Mouse (Mus musculus): Measurements from ENCODE around the gene Olfr1122. TPM values are rescaled to one million over a fixed set of nuclear protein-coding genes. Genes with fewer than 3 reads are reported as not detected.

The Olfr1122 gene
- polyA plus RNA-seq, 1 experiment from 2014 or later: not detected

Other genes with a start within 250 kb of the Olfr1122 start
- 0.08 TPM in 1 of 2 replicates, not detected in the other for gene Olfr1110, start 245.5 kb upstream of the Olfr1122 start, polyA plus RNA-seq (2015; fragmentation: Nextera tagmentation; extraction: Ambion mirVana)
- not detected in 2 replicates for gene Olfr1111, start 233.2 kb upstream of the Olfr1122 start, polyA plus RNA-seq (2015; fragmentation: Nextera tagmentation; extraction: Ambion mirVana)
- gene Olfr1112, start 198.1 kb upstream of the Olfr1122 start, polyA plus RNA-seq (2015; fragmentation: Nextera tagmentation; extraction: Ambion mirVana): not detected in 2 replicates
- gene Olfr1113, start 176.9 kb upstream of the Olfr1122 start, polyA plus RNA-seq (2015; fragmentation: Nextera tagmentation; extraction: Ambion mirVana): not detected in 2 replicates
- not detected in 2 replicates for gene Olfr1115, start 137.8 kb upstream of the Olfr1122 start, polyA plus RNA-seq (2015; fragmentation: Nextera tagmentation; extraction: Ambion mirVana)
- gene Olfr1116, start 118.3 kb upstream of the Olfr1122 start, polyA plus RNA-seq (2015; fragmentation: Nextera tagmentation; extraction: Ambion mirVana): not detected in 2 replicates
- not detected in 2 replicates for gene Olfr1118, start 78.3 kb upstream of the Olfr1122 start, polyA plus RNA-seq (2015; fragmentation: Nextera tagmentation; extraction: Ambion mirVana)
- not detected in 2 replicates for gene Olfr1120, start 31.0 kb upstream of the Olfr1122 start, polyA plus RNA-seq (2015; fragmentation: Nextera tagmentation; extraction: Ambion mirVana)
- gene Olfr1121, start 16.0 kb upstream of the Olfr1122 start, polyA plus RNA-seq (2015; fragmentation: Nextera tagmentation; extraction: Ambion mirVana): not detected in 2 replicates
- gene Olfr1123, start 30.8 kb downstream of the Olfr1122 start, polyA plus RNA-seq (2015; fragmentation: Nextera tagmentation; extraction: Ambion mirVana): not detected in 2 replicates
- gene Olfr1124, start 44.4 kb downstream of the Olfr1122 start, polyA plus RNA-seq (2015; fragmentation: Nextera tagmentation; extraction: Ambion mirVana): 0.14 TPM in 1 of 2 replicates, not detected in the other
- not detected in 2 replicates for gene Olfr1126, start 68.1 kb downstream of the Olfr1122 start, polyA plus RNA-seq (2015; fragmentation: Nextera tagmentation; extraction: Ambion mirVana)
- gene Pramel7, start 111.2 kb downstream of the Olfr1122 start, polyA plus RNA-seq (2015; fragmentation: Nextera tagmentation; extraction: Ambion mirVana): not detected in 2 replicates
- gene Pramel6, start 120.7 kb downstream of the Olfr1122 start, polyA plus RNA-seq (2015; fragmentation: Nextera tagmentation; extraction: Ambion mirVana): not detected in 2 replicates
- gene Olfr153, start 145.9 kb downstream of the Olfr1122 start, polyA plus RNA-seq (2015; fragmentation: Nextera tagmentation; extraction: Ambion mirVana): not detected in 2 replicates
- gene Olfr1128, start 159.7 kb downstream of the Olfr1122 start, polyA plus RNA-seq (2015; fragmentation: Nextera tagmentation; extraction: Ambion mirVana): not detected in 2 replicates
- gene Olfr1129, start 188.1 kb downstream of the Olfr1122 start, polyA plus RNA-seq (2015; fragmentation: Nextera tagmentation; extraction: Ambion mirVana): not detected in 2 replicates
- not detected in 2 replicates for gene Olfr1130, start 220.4 kb downstream of the Olfr1122 start, polyA plus RNA-seq (2015; fragmentation: Nextera tagmentation; extraction: Ambion mirVana)
- not detected in 2 replicates for gene Olfr1131, start 241.3 kb downstream of the Olfr1122 start, polyA plus RNA-seq (2015; fragmentation: Nextera tagmentation; extraction: Ambion mirVana)